In genomic region chr5:147156376-147156775, GRCm38 (mm10) we compare ENCODE assay signal across 16 mouse cellular contexts. TPM values are rescaled to one million over a fixed set of nuclear protein-coding genes. Genes with fewer than 3 reads are reported as not detected.
"Had no signal": no experiment of that assay in that cellular context is flagged by ENCODE, and none has a peak within 500 bp of the region (broad histone marks: within the 10 kb centered on the region; RNA-seq: fewer than 3 reads in every experiment).

No protein-coding gene starts in this region.

- H3K36me3 ChIP-seq: limb, embryonic 13.5 days had no signal

- H3K9ac ChIP-seq: limb, embryonic 13.5 days; liver, embryonic 14.5 days had no signal

- H3K4me2 ChIP-seq: limb, embryonic 13.5 days had no signal

- ATAC-seq: intestine, postnatal 0 days had no signal

- H3K27ac ChIP-seq: left cerebral cortex, adult 2 months; limb, embryonic 13.5 days; liver, embryonic 14.5 days; stomach, postnatal 0 days had no signal

- H3K4me3 ChIP-seq: left cerebral cortex, adult 2 months; limb, embryonic 13.5 days had no signal

- H3K9me3 ChIP-seq: limb, embryonic 13.5 days had no signal

- DNase-seq: kidney, adult 8-10 months; kidney, postnatal 25 days; lung, adult 18-20 months; right cerebral cortex, adult 18-20 months; right cerebral cortex, postnatal 25 days; thymus, postnatal 4 days had no signal

RNA-seq across cellular contexts. Expression of gene Gsx1, which starts 32.1 kb away (rescaled TPM):
- total RNA-seq: liver, adult 2 months; megakaryocyte-erythroid progenitor cell, adult 5-6 weeks had no signal
- polyA plus RNA-seq: intestine, postnatal 0 days; kidney, embryonic 16.5 days; limb, embryonic 13.5 days; liver, adult 2 months; liver, embryonic 14.5 days; lung, embryonic 16.5 days; small intestine, adult 2 months; stomach, postnatal 0 days had no signal
